Comparison of ENCODE assay signal across 41 mouse cellular contexts in genomic region chr15:89471476-89471875, GRCm38 (mm10). TPM values are rescaled to one million over a fixed set of nuclear protein-coding genes. Genes with fewer than 3 reads are reported as not detected.
"Had no signal": no experiment of that assay in that cellular context is flagged by ENCODE, and none has a peak within 500 bp of the region (broad histone marks: within the 10 kb centered on the region; RNA-seq: fewer than 3 reads in every experiment).

No protein-coding gene starts in this region.

- H3K4me3 ChIP-seq: limb, embryonic 10.5 days; limb, embryonic 12.5 days; limb, embryonic 13.5 days; limb, embryonic 15.5 days; liver, embryonic 13.5 days; liver, embryonic 15.5 days; lung, embryonic 15.5 days; megakaryocyte, embryonic 14.5 days; midbrain, embryonic 10.5 days; midbrain, embryonic 12.5 days; midbrain, embryonic 13.5 days; midbrain, embryonic 15.5 days; myocyte; neural tube, embryonic 12.5 days; neural tube, embryonic 13.5 days had no signal

- H3K9ac ChIP-seq: limb, embryonic 12.5 days; limb, embryonic 13.5 days; limb, embryonic 15.5 days; liver, embryonic 13.5 days; liver, embryonic 14.5 days; liver, embryonic 15.5 days; liver, postnatal 0 days; lung, embryonic 14.5 days; lung, embryonic 15.5 days; midbrain, embryonic 12.5 days; midbrain, embryonic 13.5 days; midbrain, embryonic 15.5 days; neural tube, embryonic 12.5 days; neural tube, embryonic 13.5 days had no signal

- H3K27ac ChIP-seq: limb, embryonic 10.5 days; limb, embryonic 12.5 days; limb, embryonic 13.5 days; limb, embryonic 15.5 days; liver, embryonic 13.5 days; liver, embryonic 14.5 days; liver, embryonic 15.5 days; lung, embryonic 15.5 days; macrophage; midbrain, embryonic 10.5 days; midbrain, embryonic 12.5 days; midbrain, embryonic 13.5 days; midbrain, embryonic 15.5 days; neural tube, embryonic 12.5 days; neural tube, embryonic 13.5 days had no signal

- DNase-seq: left cerebral cortex, postnatal 4 days; liver; liver, embryonic 13.5 days; liver, postnatal 0 days; lung, adult 18-20 months; lung, adult 2 months; lung, embryonic 14.5 days; lung, postnatal 10 days; lung, postnatal 14 days; lung, postnatal 36 days; lung, postnatal 4 days; midbrain, embryonic 14.5 days had no signal

- H3K9me3 ChIP-seq: limb, embryonic 10.5 days; limb, embryonic 12.5 days; limb, embryonic 13.5 days; limb, embryonic 15.5 days; liver, embryonic 13.5 days; liver, embryonic 15.5 days; lung, embryonic 15.5 days; megakaryocyte, embryonic 14.5 days; midbrain, embryonic 10.5 days; midbrain, embryonic 12.5 days; midbrain, embryonic 13.5 days; midbrain, embryonic 15.5 days; neural tube, embryonic 12.5 days; neural tube, embryonic 13.5 days had no signal

- ATAC-seq: liver, postnatal 0 days; lung, postnatal 0 days; midbrain, embryonic 13.5 days; midbrain, embryonic 15.5 days; midbrain, embryonic 16.5 days had no signal

- H3K36me3 ChIP-seq: limb, embryonic 12.5 days; limb, embryonic 13.5 days; limb, embryonic 15.5 days; liver, embryonic 13.5 days; liver, embryonic 15.5 days; lung, embryonic 15.5 days; midbrain, embryonic 12.5 days; midbrain, embryonic 13.5 days; midbrain, embryonic 15.5 days; neural tube, embryonic 12.5 days; neural tube, embryonic 13.5 days had no signal

- H3K27me3 ChIP-seq: limb, embryonic 12.5 days; limb, embryonic 13.5 days; limb, embryonic 15.5 days; liver, embryonic 13.5 days; liver, embryonic 15.5 days; lung, embryonic 15.5 days; midbrain, embryonic 13.5 days; midbrain, embryonic 15.5 days; neural tube, embryonic 12.5 days; neural tube, embryonic 13.5 days had no signal

- H3K4me2 ChIP-seq: limb, embryonic 12.5 days; limb, embryonic 13.5 days; limb, embryonic 15.5 days; liver, embryonic 11.5 days; liver, embryonic 13.5 days; liver, embryonic 15.5 days; lung, embryonic 14.5 days; lung, embryonic 15.5 days; midbrain, embryonic 11.5 days; midbrain, embryonic 12.5 days; midbrain, embryonic 13.5 days; midbrain, embryonic 15.5 days; neural tube, embryonic 12.5 days; neural tube, embryonic 13.5 days had no signal

RNA-seq across cellular contexts. Expression of gene Mapk8ip2, which starts 17.8 kb away (rescaled TPM):
- total RNA-seq: megakaryocyte progenitor cell, adult 5-6 weeks; megakaryocyte, adult 5-6 weeks; megakaryocyte-erythroid progenitor cell, adult 5-6 weeks; monocyte, adult 5-6 weeks had no signal
- polyA plus RNA-seq: liver, postnatal 0 days; macrophage had no signal

RNA-seq across cellular contexts. Expression of gene Shank3, which starts 27.9 kb away (rescaled TPM):
- total RNA-seq: monocyte, adult 5-6 weeks had no signal
- polyA plus RNA-seq: macrophage had no signal

RNA-seq across cellular contexts. Expression of gene Gm44502, which starts 42.0 kb away (rescaled TPM):
- total RNA-seq: left cerebral cortex, postnatal 10 days; left cerebral cortex, postnatal 14 days; megakaryocyte-erythroid progenitor cell, adult 5-6 weeks had no signal
- polyA plus RNA-seq: limb, embryonic 10.5 days; limb, embryonic 11.5 days; limb, embryonic 12.5 days; limb, embryonic 13.5 days; limb, embryonic 15.5 days; liver, embryonic 11.5 days; liver, embryonic 15.5 days; liver, postnatal 0 days; lung, adult 2 months; lung, embryonic 14.5 days; lung, embryonic 15.5 days; lung, embryonic 16.5 days; lung, postnatal 0 days; macrophage; midbrain, embryonic 10.5 days; midbrain, embryonic 11.5 days; midbrain, embryonic 12.5 days; midbrain, embryonic 13.5 days; midbrain, embryonic 14.5 days; midbrain, embryonic 15.5 days; midbrain, embryonic 16.5 days; midbrain, postnatal 0 days; neural tube, embryonic 12.5 days; neural tube, embryonic 13.5 days had no signal
